Mouse (Mus musculus) liver (tissue): ENCODE results near the gene Ccdc6.
"Not testable (repeated sequence)": the region's sequence is repeated elsewhere in the genome, so short reads cannot be mapped to it uniquely, and the experiment has no call there.

Experiments used
- DNase-seq: peaks from one replicate; pipeline ENCODE4 v3.0.0-alpha.2; 2020; ENCODE audit warnings: mixed read lengths

Gene Ccdc6

DNA sequence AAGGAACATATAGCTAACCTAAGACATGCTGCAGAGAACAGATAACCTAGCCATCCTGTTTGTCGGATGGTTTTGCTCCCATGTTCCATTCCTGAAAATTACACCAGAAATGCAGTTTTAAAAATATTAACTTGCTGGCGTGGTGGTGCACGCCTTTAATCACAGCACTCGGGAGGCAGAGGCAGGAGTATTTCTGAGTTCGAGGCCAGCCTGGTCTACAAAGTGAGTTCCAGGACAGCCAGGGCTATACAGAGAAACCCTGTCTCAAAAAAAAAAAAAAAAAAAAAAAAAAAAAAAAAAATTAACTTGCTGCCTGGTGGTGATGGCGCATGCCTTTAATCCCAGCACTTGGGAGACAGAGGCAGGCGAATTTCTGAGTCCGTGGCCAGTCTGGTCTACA is 125.3 kb downstream of the Ccdc6 start:
- not testable (repeated sequence) for DNase-seq

DNA sequence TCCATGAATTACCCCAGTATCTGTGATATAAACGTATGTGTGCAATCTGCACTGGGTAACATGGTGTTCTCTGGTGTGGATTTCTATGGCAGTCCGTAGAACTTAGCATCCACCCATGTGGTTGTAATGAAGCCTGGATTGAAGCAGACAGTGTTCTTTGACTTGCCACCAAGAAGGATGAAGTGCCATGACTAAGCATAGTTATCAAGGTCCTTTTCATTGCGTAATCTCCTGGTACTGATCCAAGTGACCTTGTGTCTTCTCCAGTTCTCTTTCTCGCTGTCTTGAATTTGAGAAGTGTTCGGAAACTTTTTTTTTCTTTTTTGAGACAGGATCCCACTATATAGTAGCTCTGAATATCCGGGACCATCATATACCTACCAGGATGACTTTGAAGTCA is 127.7 kb downstream of the Ccdc6 start:
- DNase-seq: no peak

DNA sequence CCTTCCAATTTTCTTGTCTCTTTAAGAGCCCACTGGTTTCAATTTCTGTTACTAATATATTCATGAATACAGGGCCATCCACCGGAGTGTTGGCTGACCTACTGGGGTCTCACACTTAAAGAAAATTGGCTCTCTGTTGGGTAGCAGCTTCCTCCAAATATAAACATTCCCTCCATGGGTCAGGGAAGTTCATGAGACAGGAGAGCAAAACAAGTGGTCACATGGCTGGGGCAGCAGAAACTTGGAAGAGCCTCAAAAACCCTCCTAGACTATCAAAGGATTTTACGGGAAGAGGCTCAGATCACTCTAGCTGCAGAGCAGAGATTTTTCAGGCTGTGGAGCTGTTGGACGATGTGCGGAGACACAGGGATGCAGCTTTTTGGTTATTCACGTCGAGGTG is 128.8 kb downstream of the Ccdc6 start:
- DNase-seq: no peak

DNA sequence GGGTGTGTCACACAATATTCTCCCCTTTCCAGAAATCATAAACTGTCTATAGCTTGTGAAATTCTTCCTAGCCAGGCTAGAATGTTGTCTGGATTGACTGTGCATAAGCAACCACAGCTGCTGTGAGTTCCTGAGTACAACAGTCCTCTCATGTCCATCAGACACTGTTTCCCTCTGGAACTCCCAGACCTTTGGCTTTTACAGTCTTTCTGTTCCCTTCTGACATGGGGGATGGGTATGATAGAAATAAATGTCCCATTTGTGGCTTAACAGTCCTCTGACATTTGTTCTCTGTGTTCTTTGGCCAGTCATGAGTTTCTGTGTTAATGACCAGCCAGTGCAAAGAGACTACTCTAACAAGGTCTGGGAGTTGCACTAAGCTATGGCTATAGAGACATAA is 129.7 kb downstream of the Ccdc6 start:
- no peak for DNase-seq

DNA sequence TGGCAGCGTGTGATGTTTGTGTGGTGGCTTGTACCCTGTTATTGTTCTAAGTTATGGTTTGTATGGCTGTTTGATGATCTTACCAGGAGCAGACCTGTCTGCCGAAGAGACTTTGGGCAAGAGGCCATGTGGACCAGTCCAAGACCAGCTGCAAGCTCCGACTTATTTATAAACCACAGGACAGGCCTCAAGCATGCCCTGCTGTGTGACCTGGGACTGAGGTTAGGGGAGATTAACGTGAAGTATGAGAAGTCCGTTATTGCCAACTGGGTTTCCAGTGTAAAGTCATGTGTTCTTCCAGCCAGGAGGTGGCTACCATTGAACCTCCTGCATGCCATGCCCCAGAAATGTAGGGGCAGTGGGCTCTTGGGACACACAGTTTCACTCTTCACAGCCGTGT is 133.4 kb downstream of the Ccdc6 start:
- DNase-seq: no peak

DNA sequence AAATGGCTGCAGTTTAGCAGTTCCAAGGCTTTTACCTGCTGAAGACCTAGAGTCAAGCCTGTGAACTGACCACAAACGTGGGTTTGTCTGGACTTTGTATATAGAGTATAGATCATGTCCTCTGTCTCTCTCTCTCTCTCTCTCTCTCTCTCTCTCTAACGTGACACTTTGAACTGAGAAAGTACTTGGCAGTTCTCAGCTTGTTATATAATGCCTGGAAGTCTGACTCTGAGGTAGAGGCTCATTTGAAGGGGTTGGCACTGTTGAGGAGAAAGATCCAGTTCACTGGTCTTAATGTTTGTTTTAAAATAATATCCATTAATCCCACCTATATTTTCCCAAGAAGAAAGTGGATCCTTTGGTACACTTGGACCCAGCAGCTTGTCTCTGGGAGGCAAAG is 141.0 kb downstream of the Ccdc6 start:
- no peak for DNase-seq
